Mouse (Mus musculus): ENCODE measurements around the gene Adgre5.

DNA sequence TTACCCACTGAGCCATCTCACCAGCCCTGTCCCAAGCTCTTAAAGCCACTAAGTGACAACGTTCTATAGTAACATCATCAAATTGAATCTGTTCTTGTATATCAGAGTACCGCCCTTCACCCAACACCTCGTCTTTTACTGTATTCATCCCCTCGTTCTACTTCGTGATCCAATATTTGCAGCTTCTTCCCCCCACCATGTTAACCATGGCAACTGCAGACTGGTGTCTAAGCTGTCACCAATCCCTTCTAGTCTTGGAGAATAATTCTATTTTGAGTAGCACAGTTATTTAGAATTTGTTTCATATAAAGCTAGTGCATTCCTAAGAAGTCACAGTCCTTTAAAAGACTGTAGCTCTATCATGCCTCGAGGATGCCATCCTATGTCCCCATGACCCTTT lies 51.9 kb downstream of the Adgre5 start:
- TF ChIP-seq CTCF (IDR thresholded peaks at IDR 0.05; ENCODE audit: control insufficient read depth, insufficient read depth, insufficient read length) = no peak
- TF ChIP-seq MAX (IDR thresholded peaks at IDR 0.05) = no peak
- TF ChIP-seq MYOG (IDR thresholded peaks at IDR 0.05; ENCODE audit: control insufficient read depth, extremely low read depth, insufficient read length) = no peak
- TF ChIP-seq USF1 (IDR thresholded peaks at IDR 0.05; ENCODE audit: low read depth) = no peak
- no peak for TF ChIP-seq FOSL1 (IDR thresholded peaks at IDR 0.05; ENCODE audit: insufficient read depth, low read length, poor library complexity, severe bottlenecking)
- TF ChIP-seq MYOD1 (IDR thresholded peaks at IDR 0.05; ENCODE audit: control insufficient read depth, insufficient read length, low read depth) = no peak

Measured in C2C12 (cell line).